Comparison of ENCODE assay signal across 17 mouse cellular contexts in genomic region chr13:115405916-115406315, GRCm38 (mm10).
DNase-seq lines count a peak whose midpoint lies in the region.
"Had no signal": no experiment of that assay in that cellular context is flagged by ENCODE, and none has a peak within 500 bp of the region (broad histone marks: within the 10 kb centered on the region; RNA-seq: fewer than 3 reads in every experiment).

No protein-coding gene starts in this region.

- peak; percentile 63 to 84 for DNase-seq in adrenal gland, adult (ENCODE audit: inconsistent age in 2 of 2, low spot score in 1 of 2)
- no peak for DNase-seq in adrenal gland, adult 18-20 months (ENCODE audit: low spot score in 2 of 2)
- peak; percentile 59 for DNase-seq in adrenal gland, adult 8-10 months
- no peak for DNase-seq in adrenal gland, postnatal 25 days
- DNase-seq in testis, postnatal 14 days (ENCODE audit: low spot score), result peak; percentile 5
- DNase-seq in testis, postnatal 10 days (ENCODE audit: low spot score), result no peak
- peak; percentile 18 to 46 for DNase-seq in adrenal gland, postnatal 36 days
- DNase-seq in gastrocnemius, adult 8-10 months (ENCODE audit: low spot score in 2 of 2), result no peak
- DNase-seq: B cell, adult 2 months; cerebellum, adult 11 months; cerebellum, adult 18-20 months; cerebellum, adult 8-10 months; cerebellum, adult 9-11 months; cerebellum, postnatal 14 days; cerebellum, postnatal 36 days; embryo, embryonic 11 days; forebrain, postnatal 0 days had no signal

Comparison
In these comparisons a context has a peak if more than half of its experiments do, and no peak if none do; other contexts are left out.
1. DNase-seq: peak in adrenal gland, adult (2 of 2), adrenal gland, adult 8-10 months (single experiment), testis, postnatal 14 days (single experiment) and adrenal gland, postnatal 36 days (2 of 2); none in adrenal gland, adult 18-20 months (0 of 2), adrenal gland, postnatal 25 days (single experiment), testis, postnatal 10 days (single experiment) and gastrocnemius, adult 8-10 months (0 of 2).